Mouse (Mus musculus) heart, embryonic 16.5 days (tissue): ENCODE data around the gene Ly6g6f. TPM values are rescaled to one million over a fixed set of nuclear protein-coding genes. Genes with fewer than 3 reads are reported as not detected.

ENCODE experiments used
- ATAC-seq: fragments of 200-750 bp; cut with Nextera tagmentation; replicated peaks from 2 replicates; pipeline ENCODE4 v1.8.0; 2017; ENCODE audit warnings: moderate number of reproducible peaks; ENCODE audit not compliant: insufficient read depth, low FRiP score; ENCODE audit errors: extremely low read depth
- H3K27ac ChIP-seq: fragments of 300-500 bp; sonication (generic); 2 replicates; pipeline ENCODE4 v1.5.1; 2014; ENCODE audit warnings: mild to moderate bottlenecking, low read length, control low read depth, moderate library complexity
- H3K27me3 ChIP-seq: fragments of 300-500 bp; sonication (generic); 2 replicates; pipeline ENCODE4 v1.6.1; 2014; ENCODE audit warnings: low read length, mixed read lengths; ENCODE audit not compliant: control insufficient read depth, insufficient read depth
- H3K36me3 ChIP-seq: fragments of 300-500 bp; sonication (generic); 2 replicates; pipeline ENCODE4 v1.6.1; 2014; ENCODE audit not compliant: control insufficient read depth, insufficient read depth
- H3K4me1 ChIP-seq: fragments of 300-500 bp; sonication (generic); 2 replicates; pipeline ENCODE4 v1.6.1; 2014; ENCODE audit warnings: low read length, mixed read lengths; ENCODE audit not compliant: control insufficient read depth, insufficient read depth
- H3K4me2 ChIP-seq: fragments of 300-500 bp; sonication (generic); 2 replicates; pipeline ENCODE4 v1.6.1; 2014; ENCODE audit warnings: low read depth, mild to moderate bottlenecking, control low read depth, low read length
- H3K4me3 ChIP-seq: fragments of 300-500 bp; sonication (generic); 2 replicates; pipeline ENCODE4 v1.5.1; 2014; ENCODE audit warnings: mild to moderate bottlenecking, control low read depth, low read length
- H3K9ac ChIP-seq: fragments of 300-500 bp; sonication (generic); 2 replicates; pipeline ENCODE4 v1.6.1; 2014; ENCODE audit warnings: low read length, control low read depth
- H3K9me3 ChIP-seq: fragments of 300-500 bp; sonication (generic); replicated peaks from 2 replicates; pipeline ENCODE4 v1.6.1; 2016; ENCODE audit warnings: low read length; ENCODE audit not compliant: control insufficient read depth
- WGBS: fragments of 180-500 bp; shearing (Covaris S2); extraction: QIAGEN DNeasy Blood & Tissue Kit; methylation state at CpG from one replicate; pipeline ENCODE4 v1.1.7; 2014; 5-methylcytosine and 5-hydroxymethylcytosine counted together
- polyA plus RNA-seq: library from polyadenylated mRNA; unstranded; fragments of >200 nt; fragmentation: Nextera tagmentation; extraction: Ambion mirVana; gene quantifications from 2 replicates; pipeline ENCODE4 v1.2.1, GENCODE M21; 2015

Gene Ly6g6f
- polyA plus RNA-seq, 1 experiment from 2014 or later, result 0.29 TPM

DNA sequence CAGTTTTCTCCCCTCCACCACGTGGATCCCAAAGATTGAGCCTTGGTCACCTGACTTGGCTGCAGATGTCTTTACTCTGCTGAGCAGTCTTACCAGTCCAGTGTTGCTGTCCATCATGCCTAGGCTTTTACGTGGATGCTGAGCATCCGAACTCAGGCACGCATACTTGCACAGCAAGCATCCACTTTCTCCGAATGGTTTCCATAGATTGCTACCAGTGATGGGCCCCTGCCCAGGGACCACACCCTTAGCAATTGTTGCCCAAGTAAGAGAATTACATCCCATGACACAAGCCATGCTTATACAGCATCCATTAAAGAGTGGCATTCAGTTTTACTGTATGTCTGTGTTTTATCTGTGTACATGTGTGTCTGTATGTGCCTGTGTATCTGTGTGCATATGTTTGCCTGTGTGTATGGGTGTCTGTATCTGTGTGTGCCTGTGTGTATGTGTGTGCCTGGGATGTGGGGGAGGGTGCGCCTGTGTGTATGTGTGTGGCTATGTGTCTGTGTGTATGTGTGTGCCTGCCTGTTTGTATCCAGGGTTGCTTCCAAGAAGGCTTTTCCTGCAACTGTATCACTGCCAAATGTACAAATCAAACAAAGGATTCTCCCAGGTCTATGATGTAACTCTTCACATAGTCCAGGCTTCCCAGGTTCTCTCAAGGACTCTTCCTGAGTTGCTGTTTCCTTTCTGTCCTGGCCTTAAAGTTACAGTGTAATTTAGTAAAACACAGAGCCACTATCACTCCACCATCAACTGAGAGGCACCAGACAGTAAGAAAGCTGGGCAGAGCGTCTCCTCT lies 29.5 kb downstream of the Ly6g6f start:
- no peak overlapping the region for H3K9ac ChIP-seq
- no peak for ATAC-seq
- peaks cover 28% of the 10 kb centered on the region for H3K4me1 ChIP-seq
- peaks cover 61% of the 10 kb centered on the region for H3K36me3 ChIP-seq
- H3K9me3 ChIP-seq, result no peaks in the 10 kb centered on the region
- 86% methylated on average over 7 of the region's 7 CpGs for WGBS
- no peaks in the 10 kb centered on the region for H3K27me3 ChIP-seq
- H3K4me3 ChIP-seq, result no peak overlapping the region
- no peak overlapping the region for H3K4me2 ChIP-seq
- H3K27ac ChIP-seq, result peak overlapping the region; percentile 46; the same call in 1 of the 2 replicates

GRCm38 (mm10) chr17:35052271-35052798 lies 33.1 kb downstream of the Ly6g6f start:
- Histone ChIP-seq H3K27me3 (no peaks in the 10 kb centered on the region), H3K4me3 (peak overlapping the region; percentile 88), H3K4me1 (peaks cover 33% of the 10 kb centered on the region), H3K36me3 (peaks cover 43% of the 10 kb centered on the region), H3K4me2 (peak overlapping the region; percentile 85), H3K9me3 (no peaks in the 10 kb centered on the region), H3K9ac (peak overlapping the region; percentile 89), H3K27ac (peak overlapping the region; percentile 98)
- ATAC-seq, result no peak
- WGBS, result 57% methylated on average over 12 of the region's 12 CpGs

- peaks cover 38% of the 10 kb centered on the region for H3K4me1 ChIP-seq
- H3K4me2 ChIP-seq, result peak overlapping the region; percentile 85
- H3K9ac ChIP-seq, result peak overlapping the region; percentile 89
- H3K27me3 ChIP-seq, result no peaks in the 10 kb centered on the region
- H3K36me3 ChIP-seq, result peaks cover 37% of the 10 kb centered on the region
- ATAC-seq, result peak; percentile 71
- WGBS, result 2% methylated on average over 21 of the region's 21 CpGs
- peak overlapping the region; percentile 88 for H3K4me3 ChIP-seq
- peak overlapping the region; percentile 98 for H3K27ac ChIP-seq
- no peaks in the 10 kb centered on the region for H3K9me3 ChIP-seq
Measured at GRCm38 (mm10) chr17:35051156-35052086, 34.0 kb downstream of the Ly6g6f start.

DNA sequence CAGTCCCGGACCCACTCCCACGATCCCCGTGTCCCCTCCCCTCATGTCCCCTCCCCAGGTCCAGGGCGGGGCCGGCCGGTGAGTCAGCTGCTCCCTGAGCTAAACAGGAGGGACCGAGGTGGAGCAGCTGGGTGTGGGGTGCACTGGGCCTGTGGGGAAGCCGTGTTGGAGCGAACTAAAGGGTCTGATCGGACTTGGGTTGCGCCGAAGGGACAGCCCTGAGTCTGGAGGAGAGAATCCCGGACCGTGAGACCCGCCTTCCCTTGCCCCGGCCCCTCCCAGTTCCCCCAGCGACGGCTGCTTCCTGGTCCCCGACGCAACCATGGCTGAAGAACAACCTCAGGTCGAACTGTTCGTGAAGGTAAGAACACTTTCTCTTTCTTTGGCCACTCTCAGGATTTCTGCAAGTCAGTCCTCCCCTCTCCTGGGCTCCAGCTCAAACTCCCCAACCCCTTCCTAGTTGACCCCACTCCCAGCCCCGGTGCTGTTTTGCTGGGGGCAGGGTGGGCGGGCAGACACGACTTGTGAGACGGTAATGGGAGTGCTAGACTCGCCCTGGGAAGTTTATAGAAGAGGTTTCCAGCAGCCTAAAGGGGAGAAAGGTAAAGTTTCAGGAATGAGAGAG lies 35.2 kb downstream of the Ly6g6f start:
- Histone ChIP-seq H3K27ac (peak overlapping the region; percentile 98), H3K9ac (peak overlapping the region; percentile 89), H3K27me3 (no peaks in the 10 kb centered on the region), H3K4me3 (peak overlapping the region; percentile 88), H3K36me3 (peaks cover 25% of the 10 kb centered on the region), H3K9me3 (no peaks in the 10 kb centered on the region), H3K4me2 (peak overlapping the region; percentile 85), H3K4me1 (peaks cover 40% of the 10 kb centered on the region)
- ATAC-seq, result peak; percentile 8
- under 1% methylated on average over 27 of the region's 27 CpGs for WGBS

DNA sequence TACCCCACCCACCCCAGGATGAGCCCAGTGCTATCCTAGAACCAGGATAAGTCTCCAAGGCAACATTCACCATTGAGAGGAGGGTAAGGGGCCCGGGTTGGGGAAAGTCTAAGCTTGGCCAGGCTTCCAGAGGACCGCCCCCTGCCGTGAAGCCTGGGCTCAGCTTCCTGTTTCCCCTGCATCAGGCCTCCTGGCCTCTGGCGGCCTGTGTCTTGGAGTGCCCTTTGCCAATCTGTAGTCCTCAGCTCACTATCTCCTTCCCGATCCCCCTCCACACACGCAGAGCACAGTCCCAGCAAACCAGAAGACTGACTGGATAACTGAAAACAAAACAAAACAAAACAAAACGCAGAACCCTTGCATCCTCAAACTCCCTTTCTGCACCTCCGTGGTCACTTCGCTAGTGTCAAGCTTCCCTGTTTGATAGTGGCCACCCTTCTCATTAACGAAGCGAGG lies 35.8 kb downstream of the Ly6g6f start, which contains the start of gene Clic1:
Gene Clic1 (plus strand): TSS at position 406 of the 456 bp plus-strand sequence.
- Histone ChIP-seq H3K36me3 (peaks cover 20% of the 10 kb centered on the region), H3K27ac (peak within 1 kb of the TSS; percentile 98), H3K4me1 (peaks cover 47% of the 10 kb centered on the region), H3K9ac (peak within 1 kb of the TSS; percentile 89), H3K27me3 (no peaks in the 10 kb centered on the region), H3K9me3 (no peaks in the 10 kb centered on the region), H3K4me2 (peak within 1 kb of the TSS; percentile 85), H3K4me3 (peak within 1 kb of the TSS; percentile 88)
- peak; percentile 25 for ATAC-seq
- under 1% methylated on average over 11 of the region's 11 CpGs for WGBS

GRCm38 (mm10) chr17:35048932-35049440 lies 36.4 kb downstream of the Ly6g6f start:
- H3K4me1 ChIP-seq, result peaks cover 48% of the 10 kb centered on the region
- peak overlapping the region; percentile 89 for H3K9ac ChIP-seq
- no peak for ATAC-seq
- no peaks in the 10 kb centered on the region for H3K27me3 ChIP-seq
- H3K27ac ChIP-seq, result peak overlapping the region; percentile 98
- peaks cover 14% of the 10 kb centered on the region for H3K36me3 ChIP-seq
- H3K9me3 ChIP-seq, result no peaks in the 10 kb centered on the region
- H3K4me2 ChIP-seq, result peak overlapping the region; percentile 85
- H3K4me3 ChIP-seq, result peak overlapping the region; percentile 88
- 53% methylated on average over 5 of the region's 5 CpGs for WGBS

GRCm38 (mm10) chr17:35048149-35048931 lies 37.1 kb downstream of the Ly6g6f start:
- Histone ChIP-seq H3K4me2 (peak overlapping the region; percentile 85), H3K4me1 (peaks cover 50% of the 10 kb centered on the region), H3K4me3 (no peak overlapping the region), H3K9me3 (no peaks in the 10 kb centered on the region), H3K9ac (peak overlapping the region; percentile 23), H3K27ac (peak overlapping the region; percentile 98), H3K27me3 (no peaks in the 10 kb centered on the region), H3K36me3 (peaks cover 8% of the 10 kb centered on the region)
- 22% methylated on average over 11 of the region's 11 CpGs for WGBS
- ATAC-seq, result no peak

- H3K27me3 ChIP-seq, result no peaks in the 10 kb centered on the region
- ATAC-seq, result no peak
- H3K27ac ChIP-seq, result peak overlapping the region; percentile 98
- peaks cover 1% of the 10 kb centered on the region for H3K36me3 ChIP-seq
- peak overlapping the region; percentile 23 for H3K9ac ChIP-seq
- 25% methylated on average over 1 of the region's 1 CpGs for WGBS
- peak overlapping the region; percentile 27 for H3K4me2 ChIP-seq
- H3K9me3 ChIP-seq, result no peaks in the 10 kb centered on the region
- H3K4me1 ChIP-seq, result peaks cover 46% of the 10 kb centered on the region
- no peak overlapping the region for H3K4me3 ChIP-seq
Measured at GRCm38 (mm10) chr17:35047688-35048087, 37.7 kb downstream of the Ly6g6f start.
